7 mouse cellular contexts compared by ENCODE assay signal in genomic region chr8:3500235-3501090, GRCm38 (mm10). TPM values are rescaled to one million over a fixed set of nuclear protein-coding genes. Genes with fewer than 3 reads are reported as not detected.
A peak's percentile ranks its signal among the peaks of the same experiment; 100 is the strongest.
DNase-seq lines count a peak whose midpoint lies in the region; ATAC-seq and TF ChIP-seq lines count a peak whose summit lies in the region.

Mcoln1 (plus strand) TSS chr8:3500457.

- intact Hi-C loops in left cerebral cortex, postnatal 4 days (cut with DNase I) = no loop called here

- no peaks in the 10 kb centered on the region for H3K9me3 ChIP-seq in intestine, postnatal 0 days (ENCODE audit: control insufficient read depth)
- H3K9me3 ChIP-seq in midbrain, embryonic 12.5 days = peaks cover 4% of the 10 kb centered on the region; the same call in 1 of the 2 replicates

- DNase-seq in adrenal gland, adult 8-10 months = peak; percentile 97
- DNase-seq in embryo, embryonic 9.5 days (ENCODE audit: extremely low spot score) = peak; percentile 97
- no peak for DNase-seq in gonadal fat pad, adult 2 months (ENCODE audit: low read depth)
- peak; percentile 99 for DNase-seq in left cerebral cortex, postnatal 4 days

- peaks cover 3% of the 10 kb centered on the region; the same call in 1 of the 2 replicates for H3K4me1 ChIP-seq in intestine, postnatal 0 days (replicated peaks; ENCODE audit: control insufficient read depth, insufficient read depth, low read length)
- peaks cover 29% of the 10 kb centered on the region for H3K4me1 ChIP-seq in midbrain, embryonic 12.5 days
- H3K4me1 ChIP-seq in small intestine, adult 2 months (ENCODE audit: control insufficient read depth, insufficient read depth, insufficient read length, low read length) = peaks cover 10% of the 10 kb centered on the region; the same call in 1 of the 2 replicates

- H3K4me3 ChIP-seq in intestine, postnatal 0 days (ENCODE audit: low read depth, low read length) = peak within 1 kb of the TSS; percentile 86
- H3K4me3 ChIP-seq in midbrain, embryonic 12.5 days = peak within 1 kb of the TSS; percentile 78
- H3K4me3 ChIP-seq in small intestine, adult 2 months (ENCODE audit: low read depth, low read length) = peak within 1 kb of the TSS; percentile 81

- H3K4me2 ChIP-seq in intestine, postnatal 0 days (replicated peaks; ENCODE audit: low read depth) = peak within 1 kb of the TSS; percentile 81
- H3K4me2 ChIP-seq in midbrain, embryonic 12.5 days (replicated peaks) = peak within 1 kb of the TSS; percentile 79

- TF ChIP-seq POLR2A in small intestine, adult 2 months (IDR thresholded peaks at IDR 0.05; ENCODE audit: low read depth, low read length) = peak; percentile 71; the same call in 1 of the 2 replicates

- ATAC-seq in intestine, postnatal 0 days = peak; percentile 86
- ATAC-seq in midbrain, embryonic 12.5 days (ENCODE audit: low FRiP score, low read depth) = peak; percentile 91

- TF ChIP-seq CTCF in intestine, postnatal 0 days (IDR thresholded peaks at IDR 0.05; ENCODE audit: low read depth) = peak; percentile 48
- TF ChIP-seq CTCF in small intestine, adult 2 months (IDR thresholded peaks at IDR 0.05; ENCODE audit: extremely low read depth, insufficient read length, insufficient replicate concordance, low read depth, low read length) = no peak

- H3K36me3 ChIP-seq in intestine, postnatal 0 days (ENCODE audit: control insufficient read depth, insufficient read depth) = peaks cover 19% of the 10 kb centered on the region
- H3K36me3 ChIP-seq in midbrain, embryonic 12.5 days = peaks cover 25% of the 10 kb centered on the region
- H3K36me3 ChIP-seq in small intestine, adult 2 months (ENCODE audit: control insufficient read depth, insufficient read depth, low read length) = peaks cover 3% of the 10 kb centered on the region

- H3K9ac ChIP-seq in intestine, postnatal 0 days (ENCODE audit: low read depth, low read length) = peak within 1 kb of the TSS; percentile 85
- peak within 1 kb of the TSS; percentile 83 for H3K9ac ChIP-seq in midbrain, embryonic 12.5 days (replicated peaks)

- WGBS in intestine, postnatal 0 days = under 1% methylated on average over 70 of the region's 70 CpGs
- under 1% methylated on average over 69 of the region's 70 CpGs for whole genome bisulfite sequencing in midbrain, embryonic 12.5 days
- WGBS in small intestine, adult 2 months = under 1% methylated on average over 70 of the region's 70 CpGs

- no peaks in the 10 kb centered on the region for H3K27me3 ChIP-seq in intestine, postnatal 0 days (replicated peaks; ENCODE audit: control insufficient read depth, insufficient read depth, low read length)
- H3K27me3 ChIP-seq in midbrain, embryonic 12.5 days = no peaks in the 10 kb centered on the region
- no peaks in the 10 kb centered on the region for H3K27me3 ChIP-seq in small intestine, adult 2 months (ENCODE audit: control insufficient read depth, insufficient read depth, low read length)

- H3K27ac ChIP-seq in intestine, postnatal 0 days (ENCODE audit: low read depth, low read length) = peak within 1 kb of the TSS; percentile 75
- H3K27ac ChIP-seq in midbrain, embryonic 12.5 days (replicated peaks) = peak within 1 kb of the TSS; percentile 87
- H3K27ac ChIP-seq in small intestine, adult 2 months (ENCODE audit: insufficient read depth, low read depth, low read length) = peak within 1 kb of the TSS; percentile 64

RNA-seq across cellular contexts. Expression of gene Mcoln1, which starts in this region (rescaled TPM):
- 10 to 100 TPM; 45.0 to 82.0 (median 60.3) TPM for total RNA-seq in adrenal gland, adult 8-10 months (2022)
- 217 and 256 TPM in 2 replicates for polyA plus RNA-seq in gonadal fat pad, adult 2 months (2012; rRNA removed)
- 105 and 123 TPM in 2 replicates for polyA plus RNA-seq in intestine, postnatal 0 days (2015; fragmentation: Nextera tagmentation; extraction: Ambion mirVana)
- 10 to 100 TPM; 74.8 to 81.3 TPM for total RNA-seq in left cerebral cortex, postnatal 4 days (2021)
- 74.9 and 79.3 TPM in 2 replicates for polyA plus RNA-seq in midbrain, embryonic 12.5 days (2016; fragmentation: Nextera tagmentation; extraction: Ambion mirVana)
- polyA plus RNA-seq in small intestine, adult 2 months (2012; rRNA removed) = 123 and 389 TPM in 2 replicates
